Mouse (Mus musculus) thymus, postnatal 14 days (tissue): ENCODE measurements around the gene Adssl1.
A peak's percentile ranks its signal among the peaks of the same experiment; 100 is the strongest.

Source experiments
- DNase-seq: peaks from one replicate; pipeline ENCODE4 v3.0.0; 2021

Gene Adssl1

GRCm38 (mm10) chr12:112679027-112679996 is 59.5 kb downstream of the Adssl1 start:
- DNase-seq = peak; percentile 66

DNA sequence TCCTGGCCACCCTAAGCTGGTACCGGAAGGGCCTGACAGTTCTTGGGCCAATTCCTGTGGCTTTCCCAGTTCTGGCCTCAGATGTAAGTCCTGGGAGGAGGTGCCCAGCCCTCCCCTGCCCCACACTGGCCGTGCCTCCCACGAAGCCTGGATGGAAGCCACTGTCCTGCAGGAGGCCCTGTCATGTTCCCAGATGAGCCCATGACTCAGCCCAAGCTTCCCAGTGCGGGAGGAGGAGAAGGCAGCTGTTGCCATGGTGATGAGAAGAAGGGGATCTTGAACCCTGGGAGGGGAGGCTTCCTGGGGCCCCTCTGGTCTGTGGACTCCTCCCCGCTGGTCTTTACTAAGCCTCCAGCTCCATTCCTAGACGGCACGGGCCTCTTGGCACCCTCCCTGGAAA is 63.5 kb downstream of the Adssl1 start:
- DNase-seq = no peak

DNA sequence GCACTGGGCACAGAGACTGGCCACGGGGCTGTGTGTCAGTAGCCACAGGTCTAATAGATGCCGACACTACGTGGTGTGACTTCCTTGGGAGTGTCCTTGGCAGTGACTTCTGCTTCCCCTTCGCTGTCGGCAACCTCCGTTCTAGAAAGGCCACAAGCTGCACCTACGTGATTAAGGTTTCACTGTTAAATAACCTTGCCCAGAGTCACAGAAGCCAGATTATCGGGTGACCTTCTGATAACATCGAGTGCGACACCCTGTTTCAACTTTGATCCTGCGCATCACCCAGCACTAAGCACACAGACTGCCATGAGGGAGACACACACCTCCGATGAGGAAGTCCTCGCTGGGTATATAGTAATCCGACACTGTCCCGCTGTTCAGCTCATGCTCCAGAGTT is 68.6 kb downstream of the Adssl1 start:
- DNase-seq = no peak
